Mouse (Mus musculus): Measurements from ENCODE around the gene C1rb. TPM values are rescaled to one million over a fixed set of nuclear protein-coding genes. Genes with fewer than 3 reads are reported as not detected.
"Not testable (repeated sequence)": the region's sequence is repeated elsewhere in the genome, so short reads cannot be mapped to it uniquely, and the experiment has no call there.

The C1rb gene
- total and polyA plus RNA-seq, 3 experiments, result not detected

DNA sequence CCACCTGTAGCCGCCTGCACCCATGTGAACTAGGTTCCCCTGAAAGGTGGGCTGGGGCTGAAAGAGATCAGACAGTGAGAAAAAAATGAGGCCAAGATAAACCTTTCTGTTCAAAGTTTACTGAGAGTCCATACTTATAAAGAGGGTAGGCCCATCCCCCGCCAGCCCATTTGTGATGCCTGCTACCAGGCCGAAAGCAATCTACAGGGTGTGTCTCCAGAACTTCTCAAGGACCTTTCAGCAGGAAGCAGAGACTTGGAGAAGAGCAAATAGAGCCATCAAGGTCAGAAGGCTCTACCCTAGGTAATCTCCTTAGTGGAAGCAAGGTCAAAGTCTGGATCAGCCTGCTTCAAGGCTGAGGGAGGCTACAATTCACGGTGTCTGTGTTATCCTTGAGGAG, 31.9 kb downstream of the C1rb start:
- Histone ChIP-seq H3K9ac (ENCODE audit: insufficient read depth, low read depth) (no peak overlapping the region), H3K27me3 (replicated peaks) (no peaks in the 10 kb centered on the region), H3K4me2 (ENCODE audit: insufficient read depth, low read depth, poor library complexity, severe bottlenecking) (no peak overlapping the region), H3K27ac (ENCODE audit: insufficient read depth, low read depth) (no peak overlapping the region), H3K4me1 (ENCODE audit: control insufficient read depth in 1 of 2, insufficient read depth in 2 of 2) (no peaks in the 10 kb centered on the region), H3K36me3 (replicated peaks in 1 of 2; ENCODE audit: control insufficient read depth in 1 of 2, insufficient read depth in 1 of 2, low read length in 1 of 2) (no peaks in the 10 kb centered on the region), H3K9me3 (replicated peaks; ENCODE audit: low read length) (no peaks in the 10 kb centered on the region), H3K4me3 (replicated peaks in 1 of 3; ENCODE audit: low read depth in 2 of 3, low read length in 2 of 3, poor library complexity in 1 of 3) (no peak overlapping the region), H3K79me2 (replicated peaks; ENCODE audit: control insufficient read depth, extremely low read depth, insufficient read depth, poor library complexity, severe bottlenecking) (no peaks in the 10 kb centered on the region)
- TF ChIP-seq ELF1 (IDR thresholded peaks at IDR 0.05; ENCODE audit: low read depth, low read length) (no peak), KAT2A (IDR thresholded peaks at IDR 0.05; ENCODE audit: insufficient replicate concordance, low read length) (no peak), MYC (IDR thresholded peaks at IDR 0.05; ENCODE audit: low read depth, low read length) (no peak)
- dilution Hi-C loops (cut with MboI; ENCODE audit: extremely low pct_ligation_motif_present, extremely low pct_unique_long_range_greater_than_20kb, low sequenced_read_pairs), result no loop called here
- DNase-seq (ENCODE audit: extremely low read depth), result no peak
- in situ Hi-C loops (cut with MboI; ENCODE audit: low pct_ligation_motif_present, low pct_unique_long_range_greater_than_20kb, low sequenced_read_pairs), result no loop called here

DNA sequence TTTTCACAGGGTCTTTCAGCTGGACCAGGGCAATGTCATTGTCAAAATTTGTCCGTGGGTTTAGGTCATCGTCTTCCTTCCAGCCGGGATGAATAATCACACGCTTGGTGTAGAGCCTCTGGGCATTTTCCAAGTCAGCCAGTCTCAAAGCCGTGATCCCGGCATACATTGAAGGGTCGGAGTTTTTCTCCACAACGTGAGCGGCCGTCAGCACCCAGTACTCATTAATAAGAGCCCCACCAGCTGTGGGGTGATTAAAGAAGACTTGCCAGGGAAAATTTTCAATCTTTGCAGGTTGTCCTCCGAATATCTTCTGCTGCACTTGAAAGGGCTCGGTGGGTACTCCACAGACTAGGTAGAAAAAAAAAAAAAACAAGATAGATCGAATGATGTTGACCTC, 55.5 kb downstream of the C1rb start:
- Histone ChIP-seq H3K4me3 (replicated peaks in 1 of 3; ENCODE audit: low read depth in 2 of 3, low read length in 2 of 3, poor library complexity in 1 of 3) (no peak overlapping the region), H3K9me3 (replicated peaks; ENCODE audit: low read length) (no peaks in the 10 kb centered on the region), H3K4me2 (ENCODE audit: insufficient read depth, low read depth, poor library complexity, severe bottlenecking) (no peak overlapping the region), H3K79me2 (replicated peaks; ENCODE audit: control insufficient read depth, extremely low read depth, insufficient read depth, poor library complexity, severe bottlenecking) (no peaks in the 10 kb centered on the region), H3K36me3 (replicated peaks in 1 of 2; ENCODE audit: control insufficient read depth in 1 of 2, insufficient read depth in 1 of 2, low read length in 1 of 2) (no peaks in the 10 kb centered on the region), H3K9ac (ENCODE audit: insufficient read depth, low read depth) (no peak overlapping the region), H3K27ac (ENCODE audit: insufficient read depth, low read depth) (no peak overlapping the region), H3K27me3 (replicated peaks) (no peaks in the 10 kb centered on the region), H3K4me1 (ENCODE audit: control insufficient read depth in 1 of 2, insufficient read depth in 2 of 2) (no peaks in the 10 kb centered on the region)
- in situ Hi-C loops (cut with MboI; ENCODE audit: low pct_ligation_motif_present, low pct_unique_long_range_greater_than_20kb, low sequenced_read_pairs) (no loop called here), dilution Hi-C loops (cut with MboI; ENCODE audit: extremely low pct_ligation_motif_present, extremely low pct_unique_long_range_greater_than_20kb, low sequenced_read_pairs) (no loop called here)
- TF ChIP-seq EP300 (IDR thresholded peaks at IDR 0.05; ENCODE audit: low read length) (no peak), CTCF (conservative IDR thresholded peaks at IDR 0.05 in 1 of 2, IDR thresholded peaks at IDR 0.05 in 1 of 2; ENCODE audit: low read depth in 2 of 2, low read length in 2 of 2) (no peak), USF2 (conservative IDR thresholded peaks at IDR 0.05; ENCODE audit: low read depth, low read length) (no peak), SIN3A (IDR thresholded peaks at IDR 0.05; ENCODE audit: low read length) (no peak), MEF2A (IDR thresholded peaks at IDR 0.05; ENCODE audit: borderline replicate concordance, low read depth, low read length) (no peak), KAT2A (IDR thresholded peaks at IDR 0.05; ENCODE audit: insufficient replicate concordance, low read length) (no peak), MAZ (IDR thresholded peaks at IDR 0.05; ENCODE audit: low read depth, low read length) (no peak)
- no peak for DNase-seq (ENCODE audit: extremely low read depth)

GRCm38 (mm10) chr6:124626184-124626583, 56.1 kb downstream of the C1rb start:
- DNase-seq (ENCODE audit: extremely low read depth); H3K4me2 ChIP-seq (ENCODE audit: insufficient read depth, low read depth, poor library complexity, severe bottlenecking); H3K27ac ChIP-seq (ENCODE audit: insufficient read depth, low read depth); in situ Hi-C loops (cut with MboI; ENCODE audit: low pct_ligation_motif_present, low pct_unique_long_range_greater_than_20kb, low sequenced_read_pairs); H3K4me1 ChIP-seq (ENCODE audit: control insufficient read depth in 1 of 2, insufficient read depth in 2 of 2); H3K9me3 ChIP-seq (replicated peaks; ENCODE audit: low read length); H3K27me3 ChIP-seq (replicated peaks); H3K79me2 ChIP-seq (replicated peaks; ENCODE audit: control insufficient read depth, extremely low read depth, insufficient read depth, poor library complexity, severe bottlenecking); H3K9ac ChIP-seq (ENCODE audit: insufficient read depth, low read depth); H3K4me3 ChIP-seq (replicated peaks in 1 of 3; ENCODE audit: low read depth in 2 of 3, low read length in 2 of 3, poor library complexity in 1 of 3); H3K36me3 ChIP-seq (replicated peaks in 1 of 2; ENCODE audit: control insufficient read depth in 1 of 2, insufficient read depth in 1 of 2, low read length in 1 of 2); dilution Hi-C loops (cut with MboI; ENCODE audit: extremely low pct_ligation_motif_present, extremely low pct_unique_long_range_greater_than_20kb, low sequenced_read_pairs): not testable (repeated sequence)
